Mouse (Mus musculus): Measurements from ENCODE around the gene Lmln.

DNA sequence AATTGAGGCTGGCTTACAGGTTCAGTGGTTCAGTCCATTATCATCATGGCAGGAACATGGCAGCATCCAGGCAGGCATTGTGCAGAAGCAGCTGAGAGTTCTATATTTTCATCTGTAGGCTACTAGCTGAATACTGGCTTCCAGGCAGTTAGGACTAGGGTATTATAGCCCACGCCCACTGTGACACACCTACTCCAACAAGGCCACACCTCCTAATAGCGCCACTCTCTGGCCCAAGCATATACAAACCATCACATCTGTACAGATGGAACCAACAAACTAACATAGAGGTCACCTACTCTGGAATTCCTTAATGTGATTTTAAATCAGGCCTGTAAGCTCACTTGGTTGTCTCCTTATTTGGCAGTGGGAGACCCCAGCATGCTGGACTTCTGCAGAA lies 13.6 kb upstream of the Lmln start:
- no peak for TF ChIP-seq KAT2A (IDR thresholded peaks at IDR 0.05; ENCODE audit: insufficient replicate concordance, low read length)
- TF ChIP-seq EP300 (IDR thresholded peaks at IDR 0.05; ENCODE audit: low read length): no peak
- no peak for TF ChIP-seq RAD21 (IDR thresholded peaks at IDR 0.05; ENCODE audit: low read depth, low read length)
- peak in 1 of 2 experiments; percentile 10; a peak in 1 of 4 replicates for TF ChIP-seq CTCF (conservative IDR thresholded peaks at IDR 0.05 in 1 of 2, IDR thresholded peaks at IDR 0.05 in 1 of 2; ENCODE audit: low read depth in 2 of 2, low read length in 2 of 2)
- TF ChIP-seq POLR2A (IDR thresholded peaks at IDR 0.05; ENCODE audit: low read depth, low read length): no peak
